In the genomic region with DNA sequence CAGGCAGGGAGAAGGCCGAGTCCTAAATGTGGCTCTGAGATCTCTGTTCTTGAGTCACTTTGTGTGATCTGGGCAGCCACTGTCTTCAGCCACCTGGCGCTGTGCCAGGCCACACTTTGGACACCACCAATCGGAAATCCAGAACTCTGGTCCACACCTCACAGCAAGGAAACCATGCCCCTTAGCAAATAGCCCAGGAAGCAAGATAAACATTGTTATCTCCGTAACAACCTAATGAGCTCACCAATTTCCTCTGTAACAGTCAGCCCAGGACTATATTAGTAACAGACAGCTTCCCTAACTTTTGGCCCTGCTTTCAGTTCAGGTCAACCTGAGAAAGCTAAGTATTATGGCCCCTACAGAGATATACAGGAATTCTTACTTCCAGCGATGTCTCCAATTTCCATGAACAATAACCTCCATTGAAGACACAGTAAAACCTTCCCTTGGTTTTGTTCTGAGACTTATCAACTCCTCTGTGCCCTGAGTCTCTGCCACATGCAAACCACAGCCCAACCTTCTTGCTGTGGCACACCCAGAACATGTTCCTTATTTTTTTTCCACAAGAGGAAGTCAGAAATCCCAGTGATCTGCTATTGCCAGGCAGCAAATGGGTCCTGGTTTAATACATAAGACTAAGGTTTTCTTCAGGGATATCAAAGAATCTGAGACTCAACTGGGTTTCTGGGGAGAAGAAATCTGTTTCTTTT, we compare ENCODE assay signal across 11 mouse cellular contexts. TPM values are rescaled to one million over a fixed set of nuclear protein-coding genes. Genes with fewer than 3 reads are reported as not detected.
DNase-seq lines count a peak whose midpoint lies in the region; ATAC-seq and TF ChIP-seq lines count a peak whose summit lies in the region.
"Had no signal": no experiment of that assay in that cellular context is flagged by ENCODE, and none has a peak within 500 bp of the region (broad histone marks: within the 10 kb centered on the region; RNA-seq: fewer than 3 reads in every experiment).

No protein-coding gene starts in this region.

- H3K9me3 ChIP-seq in heart, embryonic 13.5 days = no peaks in the 10 kb centered on the region
- no peaks in the 10 kb centered on the region for H3K9me3 ChIP-seq in liver, postnatal 0 days (ENCODE audit: low read length)
- no peaks in the 10 kb centered on the region for H3K9me3 ChIP-seq in forebrain, postnatal 0 days (ENCODE audit: low read length)
- H3K9me3 ChIP-seq: neural tube, embryonic 13.5 days had no signal

- peaks cover 17% of the 10 kb centered on the region for H3K4me1 ChIP-seq in heart, embryonic 13.5 days
- H3K4me1 ChIP-seq in liver, postnatal 0 days (ENCODE audit: insufficient read depth) = peaks cover 19% of the 10 kb centered on the region
- no peaks in the 10 kb centered on the region for H3K4me1 ChIP-seq in forebrain, postnatal 0 days (ENCODE audit: insufficient read depth)
- H3K4me1 ChIP-seq: neural tube, embryonic 13.5 days had no signal

- H3K36me3 ChIP-seq in heart, embryonic 13.5 days = peaks cover 29% of the 10 kb centered on the region
- peaks cover 6% of the 10 kb centered on the region for H3K36me3 ChIP-seq in liver, postnatal 0 days (replicated peaks; ENCODE audit: insufficient read depth, low read length)
- H3K36me3 ChIP-seq in forebrain, postnatal 0 days (ENCODE audit: insufficient read depth) = no peaks in the 10 kb centered on the region
- H3K36me3 ChIP-seq: neural tube, embryonic 13.5 days had no signal

- peaks cover 24% of the 10 kb centered on the region for H3K27me3 ChIP-seq in heart, embryonic 13.5 days (replicated peaks)
- no peaks in the 10 kb centered on the region for H3K27me3 ChIP-seq in liver, postnatal 0 days (ENCODE audit: insufficient read depth, low read length)
- no peaks in the 10 kb centered on the region for H3K27me3 ChIP-seq in forebrain, postnatal 0 days (ENCODE audit: insufficient read depth, low read length)
- H3K27me3 ChIP-seq: neural tube, embryonic 13.5 days had no signal

- WGBS in heart, embryonic 13.5 days = 28% methylated on average over 5 of the region's 5 CpGs
- 28% methylated on average over 5 of the region's 5 CpGs for WGBS in liver, postnatal 0 days (ENCODE audit: insufficient replicate concordance)
- 74% methylated on average over 5 of the region's 5 CpGs for WGBS in forebrain, postnatal 0 days

- DNase-seq in urinary bladder, postnatal 14 days (ENCODE audit: low spot score) = peak; percentile 70
- no peak for DNase-seq in urinary bladder, postnatal 10 days (ENCODE audit: low spot score)
- peak; percentile 75 for DNase-seq in liver, postnatal 0 days
- peak; percentile 61 to 73 for DNase-seq in urinary bladder, postnatal 36 days (ENCODE audit: low spot score in 2 of 2)
- DNase-seq in embryo, embryonic 10 days (ENCODE audit: low spot score) = no peak
- DNase-seq in forebrain, postnatal 0 days = no peak
- DNase-seq in ovary, postnatal 36 days (ENCODE audit: low spot score) = no peak

- no peak; the same call in 1 of the 2 replicates for TF ChIP-seq EP300 in liver, postnatal 0 days (IDR thresholded peaks at IDR 0.05; ENCODE audit: low read depth)

- no peak overlapping the region for H3K4me3 ChIP-seq in heart, embryonic 13.5 days
- H3K4me3 ChIP-seq in liver, postnatal 0 days (ENCODE audit: low read depth, low read length) = no peak overlapping the region
- H3K4me3 ChIP-seq in forebrain, postnatal 0 days (ENCODE audit: low read depth, low read length) = no peak overlapping the region
- H3K4me3 ChIP-seq: neural tube, embryonic 13.5 days had no signal

- TF ChIP-seq CTCF in liver, postnatal 0 days (IDR thresholded peaks at IDR 0.05; ENCODE audit: low read depth) = no peak
- no peak for TF ChIP-seq CTCF in forebrain, postnatal 0 days (IDR thresholded peaks at IDR 0.05; ENCODE audit: low read depth)

- no peak for ATAC-seq in heart, embryonic 13.5 days (ENCODE audit: extremely low read depth, insufficient number of reproducible peaks, low FRiP score, low TSS enrichment)
- peak; percentile 84 for ATAC-seq in liver, postnatal 0 days
- no peak for ATAC-seq in forebrain, postnatal 0 days

- peak overlapping the region; percentile 74 for H3K27ac ChIP-seq in heart, embryonic 13.5 days (replicated peaks)
- peak overlapping the region; percentile 70 for H3K27ac ChIP-seq in liver, postnatal 0 days (ENCODE audit: low read depth)
- H3K27ac ChIP-seq in forebrain, postnatal 0 days (ENCODE audit: low read depth, low read length) = no peak overlapping the region
- H3K27ac ChIP-seq: neural tube, embryonic 13.5 days had no signal

- no peak overlapping the region for H3K4me2 ChIP-seq in heart, embryonic 13.5 days
- H3K4me2 ChIP-seq in liver, postnatal 0 days (ENCODE audit: low read depth, low read length) = peak overlapping the region; percentile 27
- no peak overlapping the region for H3K4me2 ChIP-seq in forebrain, postnatal 0 days (ENCODE audit: low read depth)
- H3K4me2 ChIP-seq: neural tube, embryonic 13.5 days had no signal

- peak overlapping the region; percentile 17; the same call in 1 of the 2 replicates for H3K9ac ChIP-seq in heart, embryonic 13.5 days
- H3K9ac ChIP-seq in liver, postnatal 0 days (replicated peaks) = peak overlapping the region; percentile 12
- no peak overlapping the region for H3K9ac ChIP-seq in forebrain, postnatal 0 days
- H3K9ac ChIP-seq: neural tube, embryonic 13.5 days had no signal

RNA-seq across cellular contexts. Expression of a gene that starts 56.3 kb away (rescaled TPM):
- polyA plus RNA-seq in heart, embryonic 13.5 days (2015; fragmentation: Nextera tagmentation; extraction: Ambion mirVana) = not detected in 2 replicates
- not detected in 2 replicates for polyA plus RNA-seq in liver, postnatal 0 days (2015; fragmentation: Nextera tagmentation; extraction: Ambion mirVana)
- total RNA-seq in forebrain, postnatal 0 days (2014; rRNA removed) = not detected in 2 replicates
- polyA plus RNA-seq in forebrain, postnatal 0 days (2015; fragmentation: Nextera tagmentation; extraction: Ambion mirVana) = not detected in 2 replicates
- total RNA-seq: hematopoietic stem cell, adult 5-6 weeks had no signal
- polyA plus RNA-seq: brain, embryonic 14.5 days; neural tube, embryonic 13.5 days had no signal

Comparison
In these comparisons a context has a peak if more than half of its experiments do, and no peak if none do; other contexts are left out.
1. DNase-seq: peak in urinary bladder, postnatal 14 days (single experiment), liver, postnatal 0 days (single experiment) and urinary bladder, postnatal 36 days (2 of 2); none in urinary bladder, postnatal 10 days (single experiment), embryo, embryonic 10 days (single experiment), forebrain, postnatal 0 days (single experiment) and ovary, postnatal 36 days (single experiment).